Mouse (Mus musculus): ENCODE results near the gene Kpna1. TPM values are rescaled to one million over a fixed set of nuclear protein-coding genes. Genes with fewer than 3 reads are reported as not detected.
"Not testable (repeated sequence)": the region's sequence is repeated elsewhere in the genome, so short reads cannot be mapped to it uniquely, and the experiment has no call there.

The Kpna1 gene
- total RNA-seq (2021): 100 to 1,000 TPM; 119 to 122 TPM
- long read RNA-seq, experiment 1, full-length matches to known transcripts: 98 of 115 reads
- long read RNA-seq, experiment 1, partial matches to known transcripts: 6 of 115 reads
- long read RNA-seq, experiment 1, other reads (novel, unspliced or antisense): 11 of 115 reads
- long read RNA-seq, experiment 2, full-length matches to known transcripts: 75 of 87 reads
- long read RNA-seq, experiment 2, partial matches to known transcripts: 2 of 87 reads
- long read RNA-seq, experiment 2, other reads (novel, unspliced or antisense): 10 of 87 reads

DNA sequence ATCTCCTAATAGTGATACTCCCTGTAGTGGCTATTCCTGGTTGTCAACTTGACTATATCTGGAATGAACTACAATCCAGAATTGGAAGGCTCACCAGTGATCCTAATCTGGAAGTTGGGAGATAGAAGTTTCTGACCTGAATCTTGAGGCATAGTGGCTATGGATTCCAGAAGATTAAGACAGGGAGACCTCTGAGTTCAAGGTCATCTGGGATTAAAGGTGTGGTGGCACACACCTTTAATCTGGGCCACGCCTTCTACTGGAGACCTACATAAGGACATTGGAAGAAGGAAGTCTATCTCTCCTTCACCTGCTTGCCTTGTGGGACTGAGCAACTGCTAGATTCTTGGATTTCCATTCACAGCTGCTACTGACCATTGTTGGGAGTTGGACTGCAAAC is at the start of gene Kpna1:
Kpna1 (plus strand) TSS at position 301 of the 400 bp plus-strand sequence.
- DNase-seq (ENCODE audit: low spot score in 2 of 2); intact Hi-C loops (cut with DNase I): not testable (repeated sequence)

DNA sequence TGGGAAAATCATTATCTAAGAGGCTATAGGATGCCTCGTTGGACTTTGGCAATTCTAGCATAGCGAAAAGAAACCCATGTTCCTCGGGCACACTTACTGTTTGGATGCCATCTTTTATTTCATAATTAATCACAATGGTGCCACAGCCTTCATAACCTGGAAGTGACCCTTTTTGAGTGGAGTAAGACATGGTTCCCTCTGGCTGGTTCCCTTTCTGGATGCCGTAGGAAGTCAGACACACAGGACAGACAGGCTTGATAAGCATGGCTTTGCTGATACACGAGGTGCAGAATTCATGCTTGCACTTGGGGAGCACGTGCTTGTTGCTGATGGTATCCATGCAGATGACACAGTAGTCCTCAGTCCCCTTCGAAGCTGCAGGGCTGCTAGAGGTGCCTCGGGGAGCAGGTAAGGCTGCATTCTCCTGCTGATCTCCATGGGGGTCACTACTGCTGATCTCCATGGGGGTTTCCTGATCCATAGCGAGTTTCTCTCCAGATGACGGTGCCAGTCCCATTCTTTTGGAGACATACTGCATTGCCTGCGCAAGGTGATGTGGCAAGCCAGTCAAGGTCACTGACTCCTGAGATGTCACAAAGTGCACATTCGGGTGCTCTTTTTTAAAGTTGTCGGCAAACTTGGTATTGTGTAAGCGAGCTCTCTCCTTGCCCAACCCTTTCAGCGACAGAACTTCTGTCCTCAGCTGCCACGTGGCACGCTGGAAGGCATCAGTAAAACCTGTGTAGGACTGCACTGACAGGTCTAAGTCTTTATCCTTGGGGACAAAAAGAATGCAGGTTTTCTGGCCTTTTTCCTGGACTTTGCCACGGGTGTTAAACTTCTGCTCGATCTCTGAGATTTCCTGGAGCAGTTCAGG is 46.1 kb upstream of the Kpna1 start:
- no peak for DNase-seq (ENCODE audit: low spot score in 2 of 2)
- intact Hi-C loops (cut with DNase I): no loop called here

DNA sequence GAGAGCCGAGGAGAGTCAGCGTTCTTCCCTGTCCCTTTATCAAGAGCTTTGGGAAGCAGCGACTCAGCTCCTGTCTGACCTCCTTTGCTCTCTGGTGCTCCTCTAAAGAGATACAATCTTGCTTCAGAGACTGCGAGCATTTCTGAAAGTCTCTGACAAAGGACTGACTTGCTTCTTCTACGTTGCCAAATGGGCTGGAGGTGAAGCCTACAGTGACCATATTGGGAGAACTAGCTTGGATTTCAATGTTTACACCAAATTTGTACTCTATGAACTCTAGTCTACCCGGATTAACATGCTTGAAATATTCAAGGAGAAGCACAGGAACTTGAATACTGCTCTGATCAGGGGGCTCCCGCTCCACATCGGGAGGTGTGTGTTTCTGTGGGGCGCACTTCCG is 45.4 kb upstream of the Kpna1 start:
- no peak for DNase-seq (ENCODE audit: low spot score in 2 of 2)
- intact Hi-C loops (cut with DNase I): no loop called here

DNA sequence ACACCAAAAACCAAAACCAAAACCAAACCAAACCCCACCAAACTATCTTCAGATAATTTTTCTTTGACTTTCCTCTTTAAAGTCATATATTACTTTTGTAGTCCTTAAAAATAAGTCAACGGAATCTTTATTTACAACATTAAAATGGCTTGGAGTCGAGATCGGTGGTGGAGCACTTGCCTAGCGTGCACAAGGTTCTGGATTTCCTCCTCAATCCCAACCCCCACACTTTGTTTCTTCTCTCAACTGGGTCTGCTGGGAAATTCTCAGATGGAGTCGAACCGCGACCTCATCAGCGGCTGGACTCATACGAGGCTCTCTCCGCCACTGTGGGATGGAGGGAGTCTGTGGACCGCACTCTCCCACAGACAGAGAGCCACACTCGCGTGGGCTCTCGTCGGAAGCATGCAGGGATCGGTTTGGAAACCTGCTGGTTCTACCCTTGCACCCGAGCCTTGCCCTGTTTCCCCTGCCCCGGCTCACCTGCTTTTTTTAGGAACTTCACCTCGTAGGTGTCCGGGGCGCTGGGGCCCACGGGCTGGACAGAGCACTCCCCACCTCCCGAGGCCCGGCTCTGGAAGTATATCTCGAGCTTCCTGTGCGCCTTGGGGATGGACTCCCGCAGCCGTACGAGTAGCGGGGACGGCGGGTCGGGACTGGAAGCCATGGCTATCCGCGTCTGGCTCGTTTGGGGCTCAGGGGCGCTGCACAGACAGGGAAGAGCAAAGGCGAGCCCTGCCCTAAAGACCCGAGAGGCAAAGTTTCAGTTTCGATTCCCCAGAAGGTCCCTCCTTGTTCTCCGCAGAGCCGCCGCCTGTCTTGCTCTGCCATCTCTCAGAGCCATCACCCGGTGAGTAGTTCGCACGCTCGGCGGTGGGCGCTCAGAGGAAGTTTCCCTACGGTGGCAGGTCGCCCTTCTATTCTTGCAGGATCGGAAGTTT is 40.1 kb upstream of the Kpna1 start, which contains the start of the genes Parp9 and Dtx3l:
Parp9 (plus strand) TSS at position 260 of the 941 bp plus-strand sequence.
Dtx3l (minus strand) TSS at position 941 of the 941 bp plus-strand sequence.
- peak in 1 of 2 experiments; percentile 21 for DNase-seq (ENCODE audit: low spot score in 2 of 2)
- intact Hi-C loops (cut with DNase I): no loop called here

DNA sequence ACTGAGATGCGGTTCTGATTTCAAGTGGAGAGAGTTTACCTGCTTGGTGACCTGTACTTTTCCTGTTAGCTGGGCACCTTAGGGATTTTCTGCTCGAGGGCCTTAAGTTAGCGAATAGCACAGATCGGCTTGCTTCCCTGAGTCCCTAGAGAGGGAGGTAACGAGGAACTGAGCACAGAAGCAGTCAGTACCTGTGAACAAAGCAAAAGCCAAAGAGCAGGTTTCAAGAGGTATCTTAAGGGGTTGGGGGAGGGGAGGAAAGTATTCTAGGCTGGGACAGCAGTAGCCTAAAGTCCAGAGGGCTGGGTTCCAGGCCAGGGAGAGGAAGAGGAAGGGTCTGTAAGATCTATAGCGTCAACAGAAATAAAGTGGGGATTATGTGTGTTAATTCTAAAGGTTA is 39.3 kb upstream of the Kpna1 start:
- intact Hi-C loops (cut with DNase I): no loop called here
- no peak for DNase-seq (ENCODE audit: low spot score in 2 of 2)

DNA sequence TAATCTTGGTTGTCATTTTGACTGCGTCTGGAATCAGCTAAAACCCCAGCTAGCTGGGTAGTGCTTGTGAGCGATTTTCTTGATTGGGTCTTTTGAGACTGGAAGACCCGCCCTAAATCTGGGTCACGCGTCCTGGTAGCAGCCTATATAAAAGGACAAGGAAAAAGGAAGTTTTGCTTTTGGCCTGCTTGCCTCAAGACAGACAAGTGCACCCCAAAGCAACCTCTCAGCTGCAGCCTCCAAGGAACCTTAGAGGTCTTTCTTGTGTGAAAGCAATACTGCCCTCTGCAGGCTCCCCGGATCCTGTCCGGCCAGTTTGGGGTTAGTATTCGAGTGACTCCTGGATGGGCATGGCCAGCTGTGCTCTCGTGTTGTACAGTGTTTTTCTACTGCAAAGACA is 38.9 kb upstream of the Kpna1 start:
- intact Hi-C loops (cut with DNase I): no loop called here
- peak; percentile 64 to 76 for DNase-seq (ENCODE audit: low spot score in 2 of 2)

DNA sequence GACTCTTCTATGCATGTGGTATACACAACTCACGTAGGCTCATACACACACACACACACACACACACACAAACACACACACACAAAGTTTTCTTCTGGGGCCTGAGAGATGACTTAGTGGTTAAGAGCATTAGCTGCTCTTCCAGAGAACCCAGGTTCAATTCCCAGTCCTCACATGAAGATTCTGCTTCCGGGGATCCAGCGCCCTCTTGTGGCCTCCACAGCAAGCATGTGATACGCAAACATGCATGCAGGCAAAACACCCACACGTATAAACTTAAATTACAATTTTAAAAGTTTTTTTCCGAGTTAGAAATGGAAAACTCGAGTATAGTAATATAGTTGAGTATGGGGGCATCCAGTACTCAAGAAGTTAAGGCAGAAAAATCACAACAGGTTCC is 37.2 kb upstream of the Kpna1 start:
- intact Hi-C loops (cut with DNase I): no loop called here
- DNase-seq (ENCODE audit: low spot score in 2 of 2): peak in 1 of 2 experiments; percentile 4

DNA sequence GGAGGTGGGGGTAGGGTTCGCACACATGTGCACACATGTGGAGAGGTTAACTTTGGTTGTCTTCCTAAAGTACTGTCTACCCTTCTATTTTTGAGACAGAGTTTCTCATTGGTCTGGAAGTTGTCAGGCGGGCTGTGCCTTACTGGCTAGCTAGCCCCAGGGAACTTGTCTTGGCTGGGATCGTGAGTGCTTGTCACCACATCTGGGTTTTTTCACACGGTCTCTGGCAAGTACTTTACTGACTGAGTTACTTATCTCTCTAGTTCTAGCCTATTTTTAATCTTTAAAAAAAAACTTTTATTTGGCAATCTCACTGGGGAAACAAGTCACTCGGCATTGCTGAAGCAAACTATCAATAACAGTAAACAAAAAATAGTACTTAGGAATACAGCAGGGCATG is 29.3 kb upstream of the Kpna1 start:
- DNase-seq (ENCODE audit: low spot score in 2 of 2): no peak
- intact Hi-C loops (cut with DNase I): no loop called here

DNA sequence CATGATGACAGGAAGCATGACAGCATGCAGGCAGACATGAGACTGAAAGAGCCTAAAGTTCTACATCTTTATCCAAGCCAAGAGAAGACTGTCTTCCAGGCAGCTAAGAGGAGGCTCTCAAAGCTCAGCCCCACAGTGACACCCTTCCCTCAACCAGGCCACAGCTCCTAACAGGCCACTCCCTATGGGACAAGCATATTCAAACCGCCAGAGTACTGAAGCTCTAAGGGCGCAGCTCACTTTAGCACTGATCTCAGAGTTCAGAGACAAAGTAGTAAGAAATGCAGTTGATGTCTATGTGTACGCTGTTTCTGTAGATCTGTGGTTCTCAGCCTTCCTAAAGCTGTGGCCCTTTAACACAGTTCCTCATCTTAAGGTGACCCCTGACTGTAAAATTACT is 27.3 kb upstream of the Kpna1 start:
- no peak for DNase-seq (ENCODE audit: low spot score in 2 of 2)
- intact Hi-C loops (cut with DNase I): no loop called here

DNA sequence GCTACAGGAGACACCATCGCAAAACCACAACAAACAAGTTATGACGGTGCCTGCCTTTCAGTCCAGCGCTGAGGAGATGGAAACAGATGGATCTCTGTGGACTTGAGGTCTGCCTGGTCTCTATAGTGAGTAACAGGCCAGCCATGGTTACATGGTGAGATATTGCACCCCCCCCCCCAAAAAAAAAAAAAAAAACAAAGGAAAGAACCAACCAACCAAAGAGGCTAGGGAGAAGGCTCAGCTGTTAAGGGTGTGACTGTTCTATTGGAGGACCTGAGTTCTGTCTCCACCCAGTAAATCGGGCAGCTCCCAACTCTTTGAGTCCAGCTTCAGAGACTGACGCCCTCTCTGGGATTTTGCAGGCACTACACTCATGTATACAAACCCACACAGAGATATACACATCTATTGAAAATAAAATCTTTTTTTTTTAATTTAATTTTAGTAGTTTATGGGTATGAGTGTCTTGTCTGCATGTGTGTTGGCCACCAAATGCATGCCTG is 25.9 kb upstream of the Kpna1 start:
- DNase-seq (ENCODE audit: low spot score in 2 of 2): no peak
- intact Hi-C loops (cut with DNase I): no loop called here

DNA sequence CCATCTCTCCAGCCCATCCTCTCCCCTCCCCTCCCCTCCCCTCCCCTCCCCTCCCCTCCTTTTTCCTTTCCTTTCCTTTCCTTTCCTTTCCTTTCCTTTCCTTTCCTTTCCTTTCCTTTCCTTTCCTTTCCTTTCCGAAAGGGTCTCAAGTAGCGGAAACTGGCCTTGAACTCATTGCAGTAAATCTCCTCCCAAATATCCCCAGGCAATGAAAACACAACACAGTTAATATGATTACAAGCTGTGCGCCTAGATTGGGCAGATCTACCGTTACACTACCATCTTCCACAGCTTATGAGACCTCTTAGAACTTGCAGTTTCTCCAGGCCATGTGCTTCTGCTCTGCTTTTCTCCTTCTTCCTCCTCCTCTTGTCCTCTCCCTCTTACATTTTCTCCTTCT is 12.6 kb upstream of the Kpna1 start:
- intact Hi-C loops (cut with DNase I); DNase-seq (ENCODE audit: low spot score in 2 of 2): not testable (repeated sequence)

DNA sequence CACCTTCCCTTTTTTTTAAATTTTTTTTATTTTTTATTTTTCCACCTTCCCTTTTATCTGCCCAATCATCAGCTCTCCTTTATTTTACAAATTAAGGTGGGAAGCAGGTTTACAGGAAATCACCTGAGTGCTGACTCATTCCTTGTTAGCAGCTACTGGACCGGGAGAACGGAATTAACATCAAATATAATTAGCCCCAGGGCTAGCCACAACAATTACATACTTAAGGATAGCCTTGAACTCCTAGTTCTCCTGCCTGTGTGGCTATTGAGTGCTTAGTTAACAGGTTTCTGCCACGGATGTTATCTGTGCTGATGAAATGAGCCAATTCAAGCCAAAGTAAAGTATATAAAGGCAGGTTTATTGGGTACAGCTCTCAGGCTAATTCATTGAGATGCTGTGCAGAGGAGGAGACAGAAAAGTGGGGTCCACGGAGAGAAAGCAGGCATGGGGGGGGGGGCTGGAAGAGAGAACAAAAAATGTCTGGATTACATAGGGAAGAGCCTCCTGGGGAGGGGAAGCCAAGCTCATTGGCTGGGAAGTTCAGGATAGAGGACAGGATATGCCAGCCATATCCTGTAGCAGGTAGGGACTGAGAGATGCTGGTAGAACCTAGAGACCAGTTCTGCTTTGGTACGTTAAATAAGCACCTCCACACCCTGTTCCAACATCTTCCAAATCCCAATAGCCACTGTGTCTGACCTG is 12.0 kb upstream of the Kpna1 start:
- DNase-seq (ENCODE audit: low spot score in 2 of 2): no peak
- intact Hi-C loops (cut with DNase I): no loop called here

DNA sequence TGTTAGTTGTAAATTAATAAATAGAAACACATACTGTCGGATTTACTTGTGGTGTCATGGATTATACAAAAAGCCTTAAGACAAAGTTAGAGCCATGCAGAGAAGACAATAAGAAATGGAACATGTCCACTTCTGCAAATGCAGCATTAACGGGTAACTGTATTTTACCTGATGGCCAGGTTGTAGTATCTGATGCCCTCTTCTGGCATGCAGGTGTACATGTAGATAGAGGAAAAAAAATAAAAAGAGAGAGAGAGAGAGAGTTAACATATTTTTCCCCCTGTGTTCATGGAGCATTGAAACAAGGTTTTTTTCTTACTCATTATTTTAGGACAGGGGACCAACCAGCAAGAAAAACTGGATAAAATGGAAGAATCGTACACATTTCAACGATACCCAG is 11.2 kb upstream of the Kpna1 start:
- intact Hi-C loops (cut with DNase I): no loop called here
- no peak for DNase-seq (ENCODE audit: low spot score in 2 of 2)

DNA sequence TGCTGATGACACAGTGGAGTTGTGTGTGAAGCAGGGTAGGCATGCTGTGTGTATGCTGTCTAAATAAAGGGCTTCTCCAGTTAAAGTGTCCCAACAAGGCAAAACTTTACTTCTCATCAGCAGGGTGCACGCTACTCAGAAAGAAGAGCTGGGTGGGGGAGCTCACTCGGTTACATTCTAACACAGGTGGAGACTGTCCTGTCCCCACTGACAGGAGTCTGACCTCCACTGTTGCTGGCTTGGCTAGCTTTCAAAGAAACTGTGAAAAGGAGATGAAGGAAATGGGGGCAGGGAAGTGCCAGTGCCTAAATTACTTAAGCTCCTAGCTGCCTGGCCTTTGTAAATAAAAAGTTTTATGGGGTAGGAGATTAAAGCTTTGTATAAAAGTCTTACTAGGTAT is 10.4 kb upstream of the Kpna1 start:
- intact Hi-C loops (cut with DNase I): no loop called here
- no peak for DNase-seq (ENCODE audit: low spot score in 2 of 2)

DNA sequence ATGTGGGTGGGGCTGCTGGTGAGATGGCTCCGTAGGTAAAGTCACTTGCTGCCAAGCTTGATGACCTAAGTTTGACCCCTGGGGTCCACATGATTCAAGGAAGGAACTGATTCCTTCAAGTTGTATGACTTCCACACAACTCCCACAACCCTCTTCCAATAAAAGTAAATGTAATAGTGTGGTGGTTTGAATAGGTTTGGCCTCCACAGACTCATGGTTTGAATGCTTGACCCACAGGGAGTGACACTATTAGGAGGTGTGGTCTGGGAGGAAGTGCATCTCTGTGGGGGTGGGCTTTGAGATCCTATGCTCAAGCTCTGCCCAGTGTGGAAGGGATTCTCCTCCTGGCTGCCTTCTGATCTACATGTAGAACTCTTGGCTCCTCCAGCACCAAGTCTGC is 4.5 kb upstream of the Kpna1 start:
- DNase-seq (ENCODE audit: low spot score in 2 of 2): no peak
- intact Hi-C loops (cut with DNase I): no loop called here

DNA sequence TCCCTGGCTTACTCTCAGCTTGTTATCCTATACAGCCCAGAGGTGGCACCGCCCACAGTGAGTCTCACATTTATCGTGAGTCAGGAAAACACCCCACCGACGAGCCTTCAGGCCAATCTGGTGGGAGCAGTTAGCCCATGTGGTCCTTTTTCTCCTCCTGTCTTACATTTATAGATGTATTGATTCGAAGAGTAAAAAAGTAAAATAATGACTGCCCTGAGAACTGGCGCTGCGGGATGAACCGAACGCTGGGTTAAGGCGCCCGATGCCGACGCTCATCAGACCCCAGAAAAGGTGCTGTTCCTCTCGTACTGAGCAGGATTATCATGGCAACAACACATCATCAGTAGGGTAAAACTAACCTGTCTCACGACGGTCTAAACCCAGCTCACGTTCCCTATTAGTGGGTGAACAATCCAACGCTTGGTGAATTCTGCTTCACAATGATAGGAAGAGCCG is 2.8 kb downstream of the Kpna1 start:
- DNase-seq (ENCODE audit: low spot score in 2 of 2): peak; percentile 100
- intact Hi-C loops (cut with DNase I): no loop called here

DNA sequence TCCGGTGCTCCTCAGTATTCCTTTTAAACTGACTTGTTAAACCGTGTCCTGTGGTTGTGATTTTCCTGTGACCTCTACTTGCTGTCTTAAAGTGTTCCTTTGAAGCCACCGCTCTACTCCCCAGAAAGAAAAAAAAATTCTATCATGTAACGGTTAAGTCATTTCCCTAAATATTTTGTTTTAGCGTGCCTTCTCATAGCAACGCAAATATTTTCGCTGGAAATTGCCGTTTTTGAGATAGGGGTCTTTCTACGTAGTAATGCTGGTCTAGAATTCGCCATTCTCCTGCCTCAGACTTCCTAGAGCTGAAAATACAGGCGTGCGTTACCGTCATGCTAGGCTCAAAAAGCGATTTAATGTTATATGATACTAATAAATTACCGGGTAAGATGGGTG is 4.0 kb downstream of the Kpna1 start:
- intact Hi-C loops (cut with DNase I): no loop called here
- DNase-seq (ENCODE audit: low spot score in 2 of 2): no peak

DNA sequence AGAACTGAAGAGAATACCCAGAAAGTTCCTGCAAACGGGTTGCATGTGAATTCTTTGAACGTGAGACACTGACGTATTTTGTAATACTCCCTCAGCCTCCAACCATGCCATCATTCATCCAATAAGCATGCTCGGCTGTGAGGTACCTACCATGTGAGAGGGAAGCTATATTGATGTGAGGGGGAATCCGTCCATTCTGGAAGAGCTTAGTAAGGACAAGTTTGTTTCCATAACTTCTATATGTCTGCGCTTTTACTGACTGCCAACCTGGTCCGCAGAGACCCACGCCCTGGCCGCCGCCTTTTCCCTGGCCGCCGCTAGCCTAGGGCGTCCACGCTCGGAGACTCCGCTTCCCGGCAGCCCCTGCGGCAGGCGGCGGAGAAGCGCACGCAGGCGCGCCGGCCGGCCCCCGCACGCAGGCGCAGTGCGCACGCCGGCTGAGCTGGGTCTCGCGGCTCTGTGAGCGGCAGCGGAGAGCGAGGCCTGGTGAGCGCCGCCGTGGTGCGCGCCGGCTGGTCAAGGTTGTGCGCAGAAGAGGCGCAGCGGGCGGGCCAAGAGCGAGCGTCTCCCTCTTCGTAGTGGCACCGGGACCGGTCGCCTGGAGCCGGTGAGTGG is 4.5 kb downstream of the Kpna1 start:
- intact Hi-C loops (cut with DNase I): no loop called here
- DNase-seq (ENCODE audit: low spot score in 2 of 2): peak; percentile 90 to 91
